Mouse (Mus musculus) MEL (cell line): Measurements from ENCODE around the gene Eef1b2.

Experiments
- CTCF ChIP-seq, 3 experiments: IDR thresholded peaks in 2 of 3; conservative IDR thresholded peaks in 1 of 3; 2 replicates each; pipeline ENCODE4 v1.5.1; 2011 to 2012; ENCODE audit warnings: low read length in 3 of 3, low read depth in 2 of 3, mild to moderate bottlenecking in 2 of 3, improper control_type of control experiment in 1 of 3, inconsistent platforms in 1 of 3, mixed read lengths in 1 of 3, moderate library complexity in 1 of 3; ENCODE audit not compliant: control insufficient read depth in 1 of 3, insufficient read depth in 1 of 3, poor library complexity in 1 of 3, severe bottlenecking in 1 of 3
- EP300 ChIP-seq, 2 experiments: IDR thresholded peaks; 2 replicates each; pipeline ENCODE4 v1.6.1; 2011; ENCODE audit warnings: improper control_type of control experiment in 2 of 2, low read length in 2 of 2, low read depth in 1 of 2, mild to moderate bottlenecking in 1 of 2
- MYC ChIP-seq: IDR thresholded peaks from 2 replicates; pipeline ENCODE4 v1.6.1; 2011; ENCODE audit warnings: low read depth, mild to moderate bottlenecking, low read length, improper control_type of control experiment, moderate library complexity
- POLR2A ChIP-seq, 2 experiments: IDR thresholded peaks; 2 replicates each; pipeline ENCODE4 v1.6.1; 2011 to 2012; ENCODE audit warnings: low read length in 2 of 2, mild to moderate bottlenecking in 2 of 2, control low read depth in 1 of 2, improper control_type of control experiment in 1 of 2, low read depth in 1 of 2, moderate library complexity in 1 of 2; ENCODE audit not compliant: control insufficient read depth in 1 of 2, insufficient read depth in 1 of 2, poor library complexity in 1 of 2
- TCF12 ChIP-seq: IDR thresholded peaks from 2 replicates; pipeline ENCODE4 v1.6.1; 2014; ENCODE audit warnings: low read depth, mild to moderate bottlenecking, inconsistent platforms, low read length, improper control_type of control experiment, moderate library complexity
- USF1 ChIP-seq: IDR thresholded peaks from 2 replicates; pipeline ENCODE4 v1.6.1; 2014; ENCODE audit warnings: low read depth, mild to moderate bottlenecking, inconsistent platforms, low read length, improper control_type of control experiment, moderate library complexity

DNA sequence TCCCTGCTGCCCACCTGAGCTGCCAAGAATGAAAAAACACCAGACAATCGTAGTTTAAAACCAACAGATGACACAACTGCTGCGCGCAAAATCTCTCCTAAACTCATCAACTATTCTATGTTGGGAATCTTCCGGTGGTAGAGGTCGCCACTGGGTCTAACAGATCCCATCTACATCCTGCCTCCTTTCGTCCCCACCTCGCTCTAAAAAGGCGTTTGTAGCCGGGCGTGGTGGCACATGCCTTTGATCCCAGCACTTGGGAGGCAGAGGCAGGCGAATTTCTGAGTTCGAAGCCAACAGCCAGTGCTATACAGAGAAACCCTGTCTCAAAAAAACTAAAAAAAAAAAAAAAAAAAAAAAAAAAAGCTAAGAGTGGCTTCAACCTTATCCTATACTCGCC lies 36.4 kb upstream of the Eef1b2 start:
- no peak for TF ChIP-seq EP300 (IDR thresholded peaks at IDR 0.05; ENCODE audit: low read depth in 1 of 2, low read length in 2 of 2)
- no peak for TF ChIP-seq TCF12
- TF ChIP-seq CTCF (IDR thresholded peaks at IDR 0.05 in 2 of 3, conservative IDR thresholded peaks at IDR 0.05 in 1 of 3; ENCODE audit: control insufficient read depth in 1 of 3, insufficient read depth in 1 of 3, low read depth in 2 of 3, low read length in 3 of 3, poor library complexity in 1 of 3, severe bottlenecking in 1 of 3), result no peak
- no peak for TF ChIP-seq MYC
- TF ChIP-seq USF1, result no peak
- no peak for TF ChIP-seq POLR2A (IDR thresholded peaks at IDR 0.05; ENCODE audit: control insufficient read depth in 1 of 2, insufficient read depth in 1 of 2, low read depth in 1 of 2, low read length in 2 of 2, poor library complexity in 1 of 2)
